Mouse (Mus musculus): ENCODE measurements around the gene Ctdspl2.

The Ctdspl2 gene

GRCm38 (mm10) chr2:122059365-122060115, 103.7 kb downstream of the Ctdspl2 start:
- DNase-seq (ENCODE audit: low read depth, low spot score) = no peak
